Mouse (Mus musculus): ENCODE results near the gene Prss44.

- TF ChIP-seq CTCF (IDR thresholded peaks at IDR 0.05), result no peak
- TF ChIP-seq EP300 (IDR thresholded peaks at IDR 0.05), result peak; percentile 70
These were observed 23.3 kb upstream of the Prss44 start for GRCm38 (mm10) chr9:110790462-110790861.

All from lung, postnatal 0 days (tissue).